Mouse (Mus musculus): ENCODE measurements around the gene Hmgxb4. TPM values are rescaled to one million over a fixed set of nuclear protein-coding genes. Genes with fewer than 3 reads are reported as not detected.

The Hmgxb4 gene
- polyA plus RNA-seq, 1 experiment, result 28.7 TPM

GRCm38 (mm10) chr8:75071627-75072346, 78.6 kb downstream of the Hmgxb4 start:
- Histone ChIP-seq H3K27ac (ENCODE audit: control insufficient read depth, insufficient read depth, low read length) (no peak overlapping the region), H3K4me1 (replicated peaks; ENCODE audit: control insufficient read depth, insufficient read depth, low read length) (no peaks in the 10 kb centered on the region), H3K27me3 (ENCODE audit: control insufficient read depth, insufficient read depth, low read length) (no peaks in the 10 kb centered on the region), H3K4me3 (ENCODE audit: control insufficient read depth, insufficient read depth, low read length) (no peak overlapping the region), H3K36me3 (ENCODE audit: control insufficient read depth, insufficient read depth, low read length) (no peaks in the 10 kb centered on the region)
- DNase-seq, result peak; percentile 75
- no peak for TF ChIP-seq POLR2A (IDR thresholded peaks at IDR 0.05; ENCODE audit: control insufficient read depth, extremely low read depth, insufficient read depth, low read length, poor library complexity)
- TF ChIP-seq CTCF (IDR thresholded peaks at IDR 0.05; ENCODE audit: borderline replicate concordance, control insufficient read depth, extremely low read depth, insufficient read depth, low read length, poor library complexity), result peak; percentile 65; the same call in 1 of the 2 replicates
- 28% methylated on average over 4 of the region's 4 CpGs for WGBS

GRCm38 (mm10) chr8:75074876-75075275, 81.7 kb downstream of the Hmgxb4 start:
- Histone ChIP-seq H3K4me1 (replicated peaks; ENCODE audit: control insufficient read depth, insufficient read depth, low read length) (no peaks in the 10 kb centered on the region), H3K27ac (ENCODE audit: control insufficient read depth, insufficient read depth, low read length) (no peak overlapping the region), H3K36me3 (ENCODE audit: control insufficient read depth, insufficient read depth, low read length) (no peaks in the 10 kb centered on the region), H3K4me3 (ENCODE audit: control insufficient read depth, insufficient read depth, low read length) (no peak overlapping the region), H3K27me3 (ENCODE audit: control insufficient read depth, insufficient read depth, low read length) (no peaks in the 10 kb centered on the region)
- no peak for DNase-seq
- no peak for TF ChIP-seq POLR2A (IDR thresholded peaks at IDR 0.05; ENCODE audit: control insufficient read depth, extremely low read depth, insufficient read depth, low read length, poor library complexity)
- no peak for TF ChIP-seq CTCF (IDR thresholded peaks at IDR 0.05; ENCODE audit: borderline replicate concordance, control insufficient read depth, extremely low read depth, insufficient read depth, low read length, poor library complexity)
- 95% methylated on average over 1 of the region's 1 CpGs for WGBS

GRCm38 (mm10) chr8:75078215-75078614, 85.1 kb downstream of the Hmgxb4 start:
- H3K27ac ChIP-seq (ENCODE audit: control insufficient read depth, insufficient read depth, low read length), result no peak overlapping the region
- H3K36me3 ChIP-seq (ENCODE audit: control insufficient read depth, insufficient read depth, low read length), result no peaks in the 10 kb centered on the region
- TF ChIP-seq POLR2A (IDR thresholded peaks at IDR 0.05; ENCODE audit: control insufficient read depth, extremely low read depth, insufficient read depth, low read length, poor library complexity), result no peak
- 91% methylated on average over 1 of the region's 1 CpGs for WGBS
- DNase-seq, result no peak
- H3K27me3 ChIP-seq (ENCODE audit: control insufficient read depth, insufficient read depth, low read length), result no peaks in the 10 kb centered on the region
- H3K4me3 ChIP-seq (ENCODE audit: control insufficient read depth, insufficient read depth, low read length), result no peak overlapping the region
- H3K4me1 ChIP-seq (replicated peaks; ENCODE audit: control insufficient read depth, insufficient read depth, low read length), result peaks cover 14% of the 10 kb centered on the region

GRCm38 (mm10) chr8:75078851-75079250, 85.7 kb downstream of the Hmgxb4 start:
- TF ChIP-seq POLR2A (IDR thresholded peaks at IDR 0.05; ENCODE audit: control insufficient read depth, extremely low read depth, insufficient read depth, low read length, poor library complexity) (no peak), CTCF (IDR thresholded peaks at IDR 0.05; ENCODE audit: borderline replicate concordance, control insufficient read depth, extremely low read depth, insufficient read depth, low read length, poor library complexity) (no peak)
- no peaks in the 10 kb centered on the region for H3K36me3 ChIP-seq (ENCODE audit: control insufficient read depth, insufficient read depth, low read length)
- no peak overlapping the region for H3K27ac ChIP-seq (ENCODE audit: control insufficient read depth, insufficient read depth, low read length)
- peaks cover 18% of the 10 kb centered on the region for H3K4me1 ChIP-seq (replicated peaks; ENCODE audit: control insufficient read depth, insufficient read depth, low read length)
- H3K4me3 ChIP-seq (ENCODE audit: control insufficient read depth, insufficient read depth, low read length), result no peak overlapping the region
- no peak for DNase-seq
- no peaks in the 10 kb centered on the region for H3K27me3 ChIP-seq (ENCODE audit: control insufficient read depth, insufficient read depth, low read length)
- 99% methylated on average over 9 of the region's 9 CpGs for WGBS

Other genes with a start within 250 kb of the Hmgxb4 start
- 0.08 TPM in 1 of 2 replicates, not detected in the other for gene Isx, start 120.2 kb upstream of the Hmgxb4 start, polyA plus RNA-seq (2012; rRNA removed)
- gene Tom1, start 40.3 kb downstream of the Hmgxb4 start, polyA plus RNA-seq (2012; rRNA removed), result 31.7 and 41.9 TPM in 2 replicates
- gene Hmox1, start 100.3 kb downstream of the Hmgxb4 start, polyA plus RNA-seq (2012; rRNA removed), result 16.6 and 21.5 TPM in 2 replicates
- 167 and 212 TPM in 2 replicates for gene Mcm5, start 116.2 kb downstream of the Hmgxb4 start, polyA plus RNA-seq (2012; rRNA removed)
- gene Rasd2, start 220.6 kb downstream of the Hmgxb4 start, polyA plus RNA-seq (2012; rRNA removed), result 2.1 and 2.4 TPM in 2 replicates

All from thymus, adult 2 months (tissue).